Mouse (Mus musculus): ENCODE data around the gene Klra9.
"Not testable (repeated sequence)": the region's sequence is repeated elsewhere in the genome, so short reads cannot be mapped to it uniquely, and the experiment has no call there.

DNA sequence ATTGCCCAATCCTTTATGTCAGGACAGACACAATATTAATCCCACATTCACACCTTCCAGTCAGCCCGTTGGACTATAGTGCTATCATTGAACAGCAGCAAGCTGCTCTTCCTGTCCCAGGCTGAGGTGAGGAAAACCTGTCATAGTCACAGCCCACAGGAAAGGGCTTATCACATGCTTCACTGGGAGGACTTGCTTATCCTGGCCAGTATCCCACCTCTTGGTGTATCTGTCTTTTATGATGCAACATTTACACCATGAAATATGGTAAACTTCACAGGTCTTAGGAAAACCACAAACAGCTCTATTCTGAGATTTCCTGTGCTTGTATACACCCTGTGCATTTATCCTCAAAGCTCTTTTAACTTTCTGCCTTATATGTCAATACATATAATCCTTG is 4.5 kb upstream of the Klra9 start:
- TF ChIP-seq CTCF (IDR thresholded peaks at IDR 0.05; ENCODE audit: borderline replicate concordance, control insufficient read depth, extremely low read depth, insufficient read depth, low read length, poor library complexity); POLR2A (IDR thresholded peaks at IDR 0.05; ENCODE audit: control insufficient read depth, extremely low read depth, insufficient read depth, low read length, poor library complexity): not testable (repeated sequence)
